Mouse (Mus musculus): ENCODE measurements at regions not wholly inside any gene's neighbourhood (a gene's known extent, or its start where the extent isn't known, plus 50 kb on each side); places are given as distances from the start of the nearest gene placed in this dataset.

- 80% methylated on average over 4 of the region's 4 CpGs for WGBS
These were observed 79.3 kb upstream of the Lifr start for GRCm38 (mm10) chr15:7010966-7011695.

GRCm38 (mm10) chr15:7011696-7012070 is 78.7 kb upstream of the Lifr start:
- DNase-seq (ENCODE audit: low spot score) (no peak), ATAC-seq (replicated peaks; ENCODE audit: low FRiP score, low read depth) (no peak)
- no peak overlapping the region for H3K9ac ChIP-seq (ENCODE audit: low read depth, low read length)
- no peaks in the 10 kb centered on the region for H3K27me3 ChIP-seq (ENCODE audit: insufficient read depth, low read length)
- no peak overlapping the region for H3K4me3 ChIP-seq (replicated peaks; ENCODE audit: low read depth, low read length)
- no peaks in the 10 kb centered on the region for H3K9me3 ChIP-seq (replicated peaks; ENCODE audit: low read length)
- H3K36me3 ChIP-seq (ENCODE audit: insufficient read depth, low read length) = no peaks in the 10 kb centered on the region
- TF ChIP-seq CTCF (IDR thresholded peaks at IDR 0.05; ENCODE audit: low read depth) = no peak
- no peak overlapping the region for H3K4me2 ChIP-seq (ENCODE audit: low read length)
- 77% methylated on average over 2 of the region's 2 CpGs for WGBS
- H3K4me1 ChIP-seq (replicated peaks; ENCODE audit: insufficient read depth, low read length) = peaks cover 4% of the 10 kb centered on the region; the same call in 1 of the 2 replicates
- no peak overlapping the region for H3K27ac ChIP-seq

More at GRCm38 (mm10) chr15:7010966-7011695, 79.3 kb upstream of the Lifr start:
- Histone ChIP-seq H3K4me2 (ENCODE audit: low read length) (no peak overlapping the region), H3K27me3 (ENCODE audit: insufficient read depth, low read length) (no peaks in the 10 kb centered on the region), H3K9ac (ENCODE audit: low read depth, low read length) (no peak overlapping the region), H3K9me3 (replicated peaks; ENCODE audit: low read length) (no peaks in the 10 kb centered on the region), H3K4me3 (replicated peaks; ENCODE audit: low read depth, low read length) (no peak overlapping the region), H3K27ac (no peak overlapping the region), H3K36me3 (ENCODE audit: insufficient read depth, low read length) (no peaks in the 10 kb centered on the region), H3K4me1 (replicated peaks; ENCODE audit: insufficient read depth, low read length) (peaks cover 4% of the 10 kb centered on the region; the same call in 1 of the 2 replicates)
- DNase-seq (ENCODE audit: low spot score) (no peak), ATAC-seq (replicated peaks; ENCODE audit: low FRiP score, low read depth) (no peak)
- TF ChIP-seq CTCF (IDR thresholded peaks at IDR 0.05; ENCODE audit: low read depth) = no peak

- Histone ChIP-seq H3K4me2 (ENCODE audit: low read length) (no peak overlapping the region), H3K4me1 (replicated peaks; ENCODE audit: insufficient read depth, low read length) (peaks cover 4% of the 10 kb centered on the region; the same call in 1 of the 2 replicates), H3K27me3 (ENCODE audit: insufficient read depth, low read length) (no peaks in the 10 kb centered on the region), H3K4me3 (replicated peaks; ENCODE audit: low read depth, low read length) (no peak overlapping the region), H3K27ac (no peak overlapping the region), H3K36me3 (ENCODE audit: insufficient read depth, low read length) (no peaks in the 10 kb centered on the region), H3K9ac (ENCODE audit: low read depth, low read length) (no peak overlapping the region), H3K9me3 (replicated peaks; ENCODE audit: low read length) (no peaks in the 10 kb centered on the region)
- no peak for TF ChIP-seq CTCF (IDR thresholded peaks at IDR 0.05; ENCODE audit: low read depth)
- ATAC-seq (replicated peaks; ENCODE audit: low FRiP score, low read depth) = no peak
- WGBS = 95% methylated on average over 6 of the region's 6 CpGs
- DNase-seq (ENCODE audit: low spot score) = no peak
These were observed 78.0 kb upstream of the Lifr start for GRCm38 (mm10) chr15:7012446-7012845.

GRCm38 (mm10) chr15:7013047-7013446 is 77.4 kb upstream of the Lifr start:
- H3K9me3 ChIP-seq (replicated peaks; ENCODE audit: low read length) = no peaks in the 10 kb centered on the region
- peaks cover 4% of the 10 kb centered on the region; the same call in 1 of the 2 replicates for H3K4me1 ChIP-seq (replicated peaks; ENCODE audit: insufficient read depth, low read length)
- H3K9ac ChIP-seq (ENCODE audit: low read depth, low read length) = no peak overlapping the region
- H3K27me3 ChIP-seq (ENCODE audit: insufficient read depth, low read length) = no peaks in the 10 kb centered on the region
- DNase-seq (ENCODE audit: low spot score) (no peak), ATAC-seq (replicated peaks; ENCODE audit: low FRiP score, low read depth) (no peak)
- no peak for TF ChIP-seq CTCF (IDR thresholded peaks at IDR 0.05; ENCODE audit: low read depth)
- no peak overlapping the region for H3K27ac ChIP-seq
- H3K4me2 ChIP-seq (ENCODE audit: low read length) = no peak overlapping the region
- WGBS = 64% methylated on average over 5 of the region's 5 CpGs
- no peak overlapping the region for H3K4me3 ChIP-seq (replicated peaks; ENCODE audit: low read depth, low read length)
- H3K36me3 ChIP-seq (ENCODE audit: insufficient read depth, low read length) = no peaks in the 10 kb centered on the region

- H3K36me3 ChIP-seq (ENCODE audit: insufficient read depth, low read length) = no peaks in the 10 kb centered on the region
- no peaks in the 10 kb centered on the region for H3K27me3 ChIP-seq (ENCODE audit: insufficient read depth, low read length)
- ATAC-seq (replicated peaks; ENCODE audit: low FRiP score, low read depth) (peak; percentile 43; the same call in 1 of the 2 replicates), DNase-seq (ENCODE audit: low spot score) (peak; percentile 88)
- no peaks in the 10 kb centered on the region for H3K9me3 ChIP-seq (replicated peaks; ENCODE audit: low read length)
- no peak overlapping the region for H3K4me3 ChIP-seq (replicated peaks; ENCODE audit: low read depth, low read length)
- TF ChIP-seq CTCF (IDR thresholded peaks at IDR 0.05; ENCODE audit: low read depth) = no peak
- 0 out of 2 replicates have a peak overlapping the region, but pooled peaks have one; percentile 48 for H3K27ac ChIP-seq
- no peak overlapping the region for H3K4me2 ChIP-seq (ENCODE audit: low read length)
- peaks cover 4% of the 10 kb centered on the region; the same call in 1 of the 2 replicates for H3K4me1 ChIP-seq (replicated peaks; ENCODE audit: insufficient read depth, low read length)
- H3K9ac ChIP-seq (ENCODE audit: low read depth, low read length) = no peak overlapping the region
- WGBS = 39% methylated on average over 2 of the region's 2 CpGs
These were observed 75.4 kb upstream of the Lifr start for GRCm38 (mm10) chr15:7014984-7015383.

- DNase-seq (ENCODE audit: low spot score) (peak; percentile 80), ATAC-seq (replicated peaks; ENCODE audit: low FRiP score, low read depth) (no peak; the same call in 1 of the 2 replicates)
- H3K27ac ChIP-seq = 0 out of 2 replicates have a peak overlapping the region, but pooled peaks have one; percentile 48
- peaks cover 4% of the 10 kb centered on the region; the same call in 1 of the 2 replicates for H3K4me1 ChIP-seq (replicated peaks; ENCODE audit: insufficient read depth, low read length)
- no peak overlapping the region for H3K4me3 ChIP-seq (replicated peaks; ENCODE audit: low read depth, low read length)
- WGBS = 28% methylated on average over 3 of the region's 3 CpGs
- no peak overlapping the region for H3K9ac ChIP-seq (ENCODE audit: low read depth, low read length)
- no peaks in the 10 kb centered on the region for H3K9me3 ChIP-seq (replicated peaks; ENCODE audit: low read length)
- no peak for TF ChIP-seq CTCF (IDR thresholded peaks at IDR 0.05; ENCODE audit: low read depth)
- no peaks in the 10 kb centered on the region for H3K36me3 ChIP-seq (ENCODE audit: insufficient read depth, low read length)
- no peaks in the 10 kb centered on the region for H3K27me3 ChIP-seq (ENCODE audit: insufficient read depth, low read length)
- no peak overlapping the region for H3K4me2 ChIP-seq (ENCODE audit: low read length)
These were observed 74.4 kb upstream of the Lifr start for GRCm38 (mm10) chr15:7016018-7016417.
